Mouse (Mus musculus) gastrocnemius, postnatal 36 days (tissue): ENCODE data around the gene Sec61a2. TPM values are rescaled to one million over a fixed set of nuclear protein-coding genes. Genes with fewer than 3 reads are reported as not detected.

Experiments
- DNase-seq, 2 experiments: peaks; one replicate each; pipeline ENCODE4 v3.0.0; 2022
- intact Hi-C: fragments of 180-260 bp; cut with DNase I; formaldehyde crosslinking; loops from one replicate; pipeline ENCODE4 v1.15.1; 2025
- long read RNA-seq, 2 experiments: library from polyadenylated mRNA; stranded (forward); transcript quantifications; one replicate each; pipeline ENCODE4 v2.0.0; 2021
- total RNA-seq, 2 experiments: library from RNA; stranded (reverse); gene quantifications; 2 replicates each; pipeline ENCODE4 v1.2.3; 2021

Gene Sec61a2
- 10 to 100 TPM; 29.7 to 31.2 TPM for total RNA-seq
- long read RNA-seq, experiment 1, transcript Sec61a2-202 (12 exons, 2,448 nt): major isoform, 33 of 42 reads
- long read RNA-seq, experiment 1, partial matches to known transcripts: 0 of 42 reads
- long read RNA-seq, experiment 1, other reads (novel, unspliced or antisense): 8 of 42 reads
- long read RNA-seq, experiment 2, transcript Sec61a2-202 (12 exons, 2,448 nt): major isoform, 38 of 45 reads
- long read RNA-seq, experiment 2, partial matches to known transcripts: 4 of 45 reads
- long read RNA-seq, experiment 2, other reads (novel, unspliced or antisense): 3 of 45 reads

- DNase-seq: peak; percentile 99 to 100
- intact Hi-C loops: no loop called here
These were observed at the start of gene Sec61a2 for GRCm38 (mm10) chr2:5894843-5895570. Gene Sec61a2 (minus strand): TSS chr2:5895432.

- intact Hi-C loops: no loop called here
- no peak for DNase-seq
These were observed 47.8 kb upstream of the Sec61a2 start for GRCm38 (mm10) chr2:5943071-5943470.

GRCm38 (mm10) chr2:5942416-5943032 lies 47.3 kb upstream of the Sec61a2 start, which contains the start of gene Dhtkd1:
Gene Dhtkd1 (minus strand): TSS chr2:5942792.
- intact Hi-C loops: no loop called here
- peak; percentile 41 to 63 for DNase-seq

GRCm38 (mm10) chr2:5941861-5942415 lies 46.7 kb upstream of the Sec61a2 start:
- DNase-seq: no peak
- intact Hi-C loops: no loop called here

GRCm38 (mm10) chr2:5940936-5941335 lies 45.7 kb upstream of the Sec61a2 start:
- intact Hi-C loops: no loop called here
- no peak for DNase-seq

GRCm38 (mm10) chr2:5939911-5940310 lies 44.7 kb upstream of the Sec61a2 start:
- DNase-seq: no peak
- intact Hi-C loops: no loop called here

- intact Hi-C loops: no loop called here
- no peak for DNase-seq
These were observed 44.1 kb upstream of the Sec61a2 start for GRCm38 (mm10) chr2:5939319-5939718.

GRCm38 (mm10) chr2:5936550-5936949 lies 41.3 kb upstream of the Sec61a2 start:
- intact Hi-C loops: no loop called here
- no peak for DNase-seq

GRCm38 (mm10) chr2:5936068-5936467 lies 40.8 kb upstream of the Sec61a2 start:
- intact Hi-C loops: no loop called here
- no peak for DNase-seq

- DNase-seq: no peak
- intact Hi-C loops: no loop called here
These were observed 39.7 kb upstream of the Sec61a2 start for GRCm38 (mm10) chr2:5934936-5935335.

- no peak for DNase-seq
- intact Hi-C loops: no loop called here
These were observed 36.7 kb upstream of the Sec61a2 start for GRCm38 (mm10) chr2:5931938-5932337.

- DNase-seq: no peak
- intact Hi-C loops: no loop called here
These were observed 35.2 kb upstream of the Sec61a2 start for GRCm38 (mm10) chr2:5930291-5931054.

- intact Hi-C loops: no loop called here
- DNase-seq: no peak
These were observed 34.6 kb upstream of the Sec61a2 start for GRCm38 (mm10) chr2:5929793-5930192.

- intact Hi-C loops: no loop called here
- no peak for DNase-seq
These were observed 32.2 kb upstream of the Sec61a2 start for GRCm38 (mm10) chr2:5927481-5927880.

- intact Hi-C loops: no loop called here
- no peak for DNase-seq
These were observed 28.6 kb upstream of the Sec61a2 start for GRCm38 (mm10) chr2:5923786-5924185.

- intact Hi-C loops: no loop called here
- no peak for DNase-seq
These were observed 27.6 kb upstream of the Sec61a2 start for GRCm38 (mm10) chr2:5922823-5923222.

- DNase-seq: no peak
- intact Hi-C loops: no loop called here
These were observed 16.2 kb upstream of the Sec61a2 start for GRCm38 (mm10) chr2:5911282-5911965.

- no peak for DNase-seq
- intact Hi-C loops: no loop called here
These were observed 11.4 kb upstream of the Sec61a2 start for GRCm38 (mm10) chr2:5906625-5907024.

- DNase-seq: no peak
- intact Hi-C loops: no loop called here
These were observed 10.9 kb upstream of the Sec61a2 start for GRCm38 (mm10) chr2:5906092-5906491.

- intact Hi-C loops: no loop called here
- DNase-seq: no peak
These were observed 4.9 kb upstream of the Sec61a2 start for GRCm38 (mm10) chr2:5900145-5900544.
